Mouse (Mus musculus): ENCODE results near the gene Mras. TPM values are rescaled to one million over a fixed set of nuclear protein-coding genes. Genes with fewer than 3 reads are reported as not detected.

Mras gene
- total RNA-seq, 2 experiments from 2014 or later = 133 to 150 TPM

- DNase-seq (ENCODE audit: low spot score in 2 of 2) = no peak
Observed at GRCm38 (mm10) chr9:99441647-99442433, 4.7 kb upstream of the Mras start.

DNA sequence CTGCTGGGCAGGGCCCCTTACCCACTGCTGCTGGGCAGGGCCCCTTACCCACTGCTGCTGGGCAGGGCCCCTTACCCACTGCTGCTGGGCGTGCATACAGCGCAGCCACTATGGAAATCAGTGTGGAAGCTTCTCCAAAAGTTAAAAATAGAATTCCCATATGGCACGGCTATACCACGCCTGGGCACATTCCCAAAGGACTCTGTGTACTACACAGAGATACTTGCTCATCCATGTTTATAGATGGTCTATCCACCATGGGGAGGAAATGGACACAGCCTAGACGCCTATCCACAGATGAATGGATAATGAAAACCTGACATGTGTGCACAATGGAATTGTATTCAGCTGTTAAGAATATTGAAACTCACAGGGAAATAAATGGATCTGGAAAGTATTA, 3.8 kb upstream of the Mras start:
- DNase-seq (ENCODE audit: low spot score in 2 of 2) = peak in 1 of 2 experiments; percentile 46

DNA sequence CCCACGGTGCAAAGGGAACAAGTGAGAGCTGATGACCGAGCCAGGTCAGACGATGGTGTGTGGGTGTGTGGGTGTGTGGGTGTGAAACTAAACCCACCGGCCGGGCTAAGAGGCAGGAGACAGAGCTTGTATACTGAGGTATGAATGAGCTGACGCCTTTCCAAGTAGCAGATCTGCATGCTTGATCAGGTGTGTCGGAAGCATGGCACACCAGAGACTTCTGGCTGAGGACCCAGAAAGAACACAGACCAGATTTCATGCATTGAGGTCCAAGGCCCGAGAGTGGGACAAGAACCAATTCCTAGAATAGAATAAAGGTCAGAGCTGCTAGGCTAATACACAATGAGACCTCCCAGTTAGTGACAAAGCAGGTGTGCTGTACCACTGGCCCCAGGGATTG, 1.9 kb upstream of the Mras start:
- no peak for DNase-seq (ENCODE audit: low spot score in 2 of 2)

- DNase-seq (ENCODE audit: low spot score in 2 of 2) = no peak
Observed at GRCm38 (mm10) chr9:99437781-99438565, 792 bp upstream of the Mras start.

DNA sequence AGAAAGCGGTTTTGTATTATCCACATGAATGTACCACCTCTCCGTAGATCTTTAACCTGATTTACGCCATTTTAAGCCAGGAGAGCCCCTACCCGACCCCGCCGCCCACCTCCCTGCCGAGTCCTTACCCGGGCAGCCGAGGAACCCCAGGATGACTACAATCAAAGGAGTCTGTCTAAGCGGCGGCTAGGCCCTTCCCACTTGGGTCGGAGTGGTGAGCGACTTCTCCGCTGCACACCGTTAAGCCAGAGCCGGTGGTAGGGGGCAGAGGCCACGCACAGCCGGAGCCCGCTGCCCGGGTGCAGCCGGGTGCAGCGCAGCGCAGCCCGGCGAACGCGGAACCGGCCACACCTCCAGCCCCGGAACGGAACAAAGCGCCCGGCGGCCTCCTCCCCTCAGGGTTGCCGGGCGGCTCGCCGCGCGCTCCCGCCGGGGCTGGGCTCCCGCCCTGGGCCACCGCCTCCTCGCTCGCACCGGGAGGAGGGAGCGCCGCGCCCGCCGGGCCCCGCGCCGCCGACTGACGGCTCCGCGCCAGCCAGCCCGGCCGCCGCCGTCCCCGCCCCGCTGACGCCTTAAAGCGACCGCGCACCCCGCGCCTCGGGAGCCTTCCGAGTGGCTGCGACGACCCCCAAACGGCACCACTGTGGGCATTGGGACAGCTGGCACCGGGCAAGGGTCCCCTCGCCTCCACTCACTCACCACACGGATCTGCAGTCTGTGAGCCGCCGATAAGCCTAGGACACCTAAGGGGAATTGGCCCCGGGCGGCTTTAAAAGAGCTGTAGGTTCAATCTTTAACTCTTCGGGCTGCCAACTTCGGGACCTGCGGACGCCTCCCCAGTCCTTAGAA, 775 bp downstream of the Mras start:
- peak; percentile 71 to 84 for DNase-seq (ENCODE audit: low spot score in 2 of 2)

GRCm38 (mm10) chr9:99435619-99436181, 1.5 kb downstream of the Mras start:
- peak in 1 of 2 experiments; percentile 52 for DNase-seq (ENCODE audit: low spot score in 2 of 2)

DNA sequence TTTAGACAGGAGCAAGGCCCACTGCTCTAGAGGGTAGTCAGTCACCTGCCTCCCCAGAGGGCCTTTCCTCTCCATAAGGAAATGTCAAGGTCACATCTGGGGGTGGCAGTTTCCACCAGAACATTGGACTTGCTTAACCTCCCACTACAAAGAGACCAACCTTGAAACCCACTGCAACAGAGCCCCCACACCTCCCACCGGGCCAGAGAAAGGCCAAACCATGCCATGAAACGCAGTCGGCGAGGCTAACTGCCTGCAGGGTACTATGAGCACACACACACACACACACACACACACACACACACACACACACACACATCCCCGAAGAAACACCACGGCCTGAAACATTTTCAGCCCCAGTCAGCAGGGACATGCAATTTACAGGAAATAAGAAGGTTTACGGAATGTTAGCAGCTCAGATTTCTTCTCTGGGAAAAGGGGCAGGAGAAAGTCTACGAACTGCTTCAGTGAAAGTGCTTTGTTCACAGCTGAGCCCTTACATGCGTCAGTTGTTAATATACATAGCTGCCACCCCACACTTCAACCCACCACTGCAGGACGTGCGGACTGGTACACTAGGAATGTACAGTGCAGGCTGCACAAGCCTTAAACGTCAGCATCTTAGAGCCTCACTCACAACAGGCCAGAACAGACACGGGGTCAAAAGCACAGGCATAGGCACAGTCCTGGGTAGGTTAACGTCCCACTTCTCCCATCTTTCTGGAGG, 2.1 kb downstream of the Mras start:
- DNase-seq (ENCODE audit: low spot score in 2 of 2) = peak in 1 of 2 experiments; percentile 67

- peak in 1 of 2 experiments; percentile 16 for DNase-seq (ENCODE audit: low spot score in 2 of 2)
Observed at GRCm38 (mm10) chr9:99432478-99432877, 4.7 kb downstream of the Mras start.

DNA sequence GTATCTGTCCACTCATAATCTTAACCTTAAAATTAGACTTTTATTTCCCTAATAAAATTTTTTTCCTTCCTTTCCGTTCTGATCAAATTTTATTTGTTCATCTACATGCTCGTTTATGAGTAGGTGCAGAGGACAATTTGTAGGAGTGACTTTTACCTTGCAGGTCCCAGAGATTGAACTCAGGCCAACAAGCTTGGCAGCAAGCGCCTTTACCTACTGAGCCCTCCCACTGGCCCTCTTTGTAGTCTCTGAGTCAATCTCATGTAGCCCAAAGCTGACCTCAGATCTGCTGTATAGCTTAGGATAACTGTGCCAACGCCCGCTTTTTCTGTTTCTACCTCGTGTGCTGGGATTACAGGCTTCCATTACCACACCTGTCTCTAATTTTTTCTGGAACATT, 5.2 kb downstream of the Mras start:
- peak in 1 of 2 experiments; percentile 7 for DNase-seq (ENCODE audit: low spot score in 2 of 2)

DNA sequence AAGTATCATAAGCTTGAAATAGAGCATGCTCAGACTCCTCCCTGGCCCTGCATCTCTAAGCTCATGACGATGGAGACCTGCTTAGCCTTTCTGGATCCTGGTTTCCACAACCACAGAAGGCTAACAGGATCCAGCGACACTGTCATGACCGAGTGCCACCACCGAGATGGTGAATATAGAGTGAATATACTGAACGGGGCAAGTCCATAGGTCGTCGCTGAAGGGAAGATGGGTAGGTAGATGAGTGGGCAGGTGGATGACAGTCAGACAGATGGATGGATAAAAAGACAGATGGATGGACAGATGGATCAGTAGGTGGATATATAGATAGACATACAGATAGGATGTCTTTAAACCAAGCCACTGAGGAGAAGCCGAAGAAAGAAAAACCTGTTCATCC, 5.8 kb downstream of the Mras start:
- peak in 1 of 2 experiments; percentile 67 for DNase-seq (ENCODE audit: low spot score in 2 of 2)

DNA sequence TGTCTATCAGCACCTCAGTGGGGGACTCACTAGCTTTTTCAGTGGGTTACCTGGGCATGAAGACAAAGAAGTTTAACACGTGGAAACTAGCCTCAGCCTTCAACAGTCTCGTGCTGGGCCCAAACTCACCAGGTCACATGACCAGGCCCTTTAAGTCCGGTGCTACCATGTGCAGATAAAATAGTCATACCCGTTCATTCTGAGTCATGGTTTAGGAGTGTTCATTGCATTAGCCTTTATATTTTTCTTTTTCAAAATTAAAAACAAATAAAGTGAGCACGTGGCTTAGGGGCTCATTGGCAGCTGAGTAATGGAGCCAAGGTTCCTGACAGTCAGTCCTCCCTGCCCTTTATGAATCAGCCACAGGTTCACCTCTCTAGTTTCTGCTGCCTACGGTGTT, 6.4 kb downstream of the Mras start:
- DNase-seq (ENCODE audit: low spot score in 2 of 2) = no peak

GRCm38 (mm10) chr9:99429845-99430244, 7.3 kb downstream of the Mras start:
- DNase-seq (ENCODE audit: low spot score in 2 of 2) = no peak

GRCm38 (mm10) chr9:99428601-99429331, 8.4 kb downstream of the Mras start:
- peak in 1 of 2 experiments; percentile 6 for DNase-seq (ENCODE audit: low spot score in 2 of 2)

DNA sequence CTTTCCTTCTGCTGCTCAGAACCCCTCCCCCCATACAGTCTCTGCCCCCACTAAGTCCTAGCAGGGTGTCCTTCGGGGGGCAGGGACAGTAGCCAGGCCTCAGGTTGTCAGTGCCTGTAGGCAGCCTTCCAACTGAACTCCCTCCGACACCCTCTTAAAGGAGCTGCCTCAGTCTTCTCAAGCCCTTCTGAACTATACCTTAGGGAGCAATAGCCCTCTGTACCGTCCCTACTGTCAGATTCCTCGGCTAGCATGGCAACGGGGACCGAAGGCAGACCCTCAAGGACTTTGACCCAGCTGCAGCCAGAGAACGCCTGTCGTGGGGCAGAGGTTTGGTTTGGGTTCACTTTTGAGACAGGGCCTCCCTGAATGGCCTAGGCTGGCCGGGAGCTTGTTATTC, 11.9 kb downstream of the Mras start:
- DNase-seq (ENCODE audit: low spot score in 2 of 2) = no peak

GRCm38 (mm10) chr9:99424574-99424863, 12.7 kb downstream of the Mras start:
- DNase-seq (ENCODE audit: low spot score in 2 of 2) = no peak

- DNase-seq (ENCODE audit: low spot score in 2 of 2) = no peak
Observed at GRCm38 (mm10) chr9:99423692-99424573, 13.2 kb downstream of the Mras start.

DNA sequence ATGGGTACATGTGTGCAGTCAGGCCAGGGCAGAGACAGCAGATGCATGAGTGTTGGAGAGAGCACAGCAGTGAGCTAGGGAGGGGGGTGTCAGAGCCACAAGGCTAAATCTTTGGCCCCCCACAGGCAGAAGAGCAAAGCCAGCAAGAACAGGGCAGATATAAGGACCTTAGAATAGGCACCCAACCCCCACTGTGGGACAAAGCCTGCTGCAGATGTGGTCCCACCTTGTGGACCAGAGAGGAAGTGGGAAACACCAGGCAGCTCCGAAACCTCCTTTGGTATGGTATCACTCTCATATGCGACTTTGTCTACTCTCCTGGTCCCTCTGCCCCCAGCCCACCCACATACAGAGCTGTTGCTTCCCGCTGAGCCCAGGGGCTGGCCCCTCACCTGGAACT, 15.3 kb downstream of the Mras start:
- no peak for DNase-seq (ENCODE audit: low spot score in 2 of 2)

DNA sequence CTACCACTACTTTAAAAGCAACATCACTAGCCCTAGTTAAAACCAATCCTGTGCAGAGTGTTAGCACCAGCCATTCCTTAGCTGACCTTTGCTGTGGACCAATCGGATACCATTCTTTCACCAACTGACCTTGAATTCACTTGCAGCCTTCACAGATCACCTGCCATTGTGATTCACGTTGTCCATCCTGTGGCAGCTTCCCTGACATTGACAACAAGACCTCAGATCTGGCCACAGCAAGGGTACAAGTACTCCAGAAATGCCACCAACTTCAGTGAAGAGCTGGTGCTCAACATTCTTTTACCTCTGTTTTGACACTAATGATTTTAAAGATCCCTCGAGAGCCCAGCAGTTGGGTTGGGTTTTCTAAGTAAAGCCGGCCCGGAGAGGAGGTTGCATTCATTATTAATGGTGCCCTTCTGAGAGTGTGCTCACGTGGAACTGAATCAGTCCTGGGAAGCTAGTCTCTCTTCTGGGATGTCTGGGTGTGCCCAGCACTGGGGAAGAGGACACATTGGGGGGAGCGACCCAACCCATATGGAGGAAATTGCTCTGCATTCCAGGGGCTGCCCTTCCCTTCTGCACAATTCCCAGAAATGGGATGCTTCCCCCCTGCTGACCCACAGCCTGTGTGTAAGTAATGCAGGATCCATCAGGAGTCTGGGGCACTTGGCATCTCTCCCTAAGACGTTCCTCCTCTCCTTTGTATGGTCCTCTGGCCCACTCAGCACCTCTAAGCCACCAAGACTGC, 17.1 kb downstream of the Mras start:
- no peak for DNase-seq (ENCODE audit: low spot score in 2 of 2)

Measured in layer of hippocampus, adult 18-20 months (tissue).